Mouse (Mus musculus) heart, embryonic 16.5 days (tissue): ENCODE data around the gene Olfr308. TPM values are rescaled to one million over a fixed set of nuclear protein-coding genes. Genes with fewer than 3 reads are reported as not detected.

ENCODE experiments used
- microRNA-seq: library from miRNA; unstranded; fragments of <30 nt; microRNA quantifications from one replicate; pipeline ENCODE4, GENCODE M21; 2017
- polyA plus RNA-seq: library from polyadenylated mRNA; unstranded; fragments of >200 nt; fragmentation: Nextera tagmentation; extraction: Ambion mirVana; gene quantifications from 2 replicates; pipeline ENCODE4 v1.2.1, GENCODE M21; 2015

The Olfr308 gene
- polyA plus RNA-seq, 1 experiment from 2014 or later: not detected

Small RNA genes within 50 kb of the gene (microRNA-seq; reads per million reads assigned to microRNA genes)
- gene Gm23192: not detected

Other genes starting within 250 kb of the Olfr308 start
- gene Vmn2r75, start 153.9 kb downstream of the Olfr308 start, polyA plus RNA-seq: not detected in 2 replicates
- not detected in 2 replicates for gene Vmn2r76, start 79.3 kb downstream of the Olfr308 start, polyA plus RNA-seq
- not detected in 2 replicates for gene Olfr310, start 48.5 kb downstream of the Olfr308 start, polyA plus RNA-seq
- gene Olfr309, start 11.9 kb downstream of the Olfr308 start, polyA plus RNA-seq: not detected in 2 replicates
- gene Olfr307, start 12.0 kb upstream of the Olfr308 start, polyA plus RNA-seq: not detected in 2 replicates
- not detected in 2 replicates for gene Olfr305, start 41.3 kb upstream of the Olfr308 start, polyA plus RNA-seq
- gene Olfr304, start 61.0 kb upstream of the Olfr308 start, polyA plus RNA-seq: not detected in 2 replicates
- not detected in 2 replicates for gene Olfr303, start 72.2 kb upstream of the Olfr308 start, polyA plus RNA-seq
- not detected in 2 replicates for gene Olfr301, start 78.2 kb upstream of the Olfr308 start, polyA plus RNA-seq
- not detected in 2 replicates for gene Olfr299, start 134.3 kb upstream of the Olfr308 start, polyA plus RNA-seq
- gene Olfr298, start 166.9 kb upstream of the Olfr308 start, polyA plus RNA-seq: not detected in 2 replicates
- not detected in 2 replicates for gene Olfr297, start 194.3 kb upstream of the Olfr308 start, polyA plus RNA-seq